Mouse (Mus musculus) v-Abl transformed pro-B cells (cell line): Measurements from ENCODE around the gene Fars2.

Experiments used
- in situ Hi-C, 2 experiments: fragments of 400-800 bp; cut with MboI; formaldehyde crosslinking; loops; one replicate each; pipeline ENCODE4 v1.15.1; 2025; ENCODE audit not compliant: unreplicated experiment in 2 of 2

Gene Fars2

DNA sequence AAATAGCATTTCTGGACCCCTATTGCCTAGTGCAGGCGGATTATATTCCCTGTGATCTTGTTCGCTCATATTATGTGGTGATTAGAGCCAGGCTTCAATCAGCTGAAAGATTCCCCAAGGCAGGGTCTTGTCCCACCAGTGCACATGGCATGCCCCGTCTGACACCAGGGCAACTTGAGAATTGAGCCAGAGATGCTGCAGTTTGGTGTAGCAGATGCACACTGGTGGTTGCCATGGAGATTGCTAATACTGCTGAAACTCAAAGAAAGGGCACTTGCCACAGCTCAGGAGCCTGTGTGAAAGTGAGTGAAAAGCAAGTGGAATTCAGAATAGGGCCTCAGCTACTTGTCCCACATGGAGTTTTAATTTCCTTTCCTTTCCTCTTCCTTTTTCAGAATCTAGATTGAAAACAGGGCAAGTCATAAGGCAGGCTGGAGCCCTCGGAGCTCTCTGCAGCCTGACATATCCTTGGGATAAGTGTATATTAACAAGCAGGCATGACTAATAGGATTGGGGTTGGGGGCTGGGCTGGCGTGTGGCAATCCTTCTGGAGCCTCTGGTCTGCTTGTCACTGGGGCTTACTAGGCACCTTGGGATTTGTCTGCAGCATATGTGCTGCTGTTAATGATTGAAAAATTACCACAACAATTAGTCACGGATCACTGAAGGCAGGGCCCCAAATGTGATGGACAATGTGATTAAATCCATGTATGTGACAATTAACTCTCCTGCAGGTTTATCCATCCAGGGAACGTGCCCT, 165.8 kb downstream of the Fars2 start:
- in situ Hi-C loops: loop anchor here (5.0 to 10.0 kb wide), 2 partner anchors 1032 to 1034 kb away; no protein-coding TSS in a partner anchor

DNA sequence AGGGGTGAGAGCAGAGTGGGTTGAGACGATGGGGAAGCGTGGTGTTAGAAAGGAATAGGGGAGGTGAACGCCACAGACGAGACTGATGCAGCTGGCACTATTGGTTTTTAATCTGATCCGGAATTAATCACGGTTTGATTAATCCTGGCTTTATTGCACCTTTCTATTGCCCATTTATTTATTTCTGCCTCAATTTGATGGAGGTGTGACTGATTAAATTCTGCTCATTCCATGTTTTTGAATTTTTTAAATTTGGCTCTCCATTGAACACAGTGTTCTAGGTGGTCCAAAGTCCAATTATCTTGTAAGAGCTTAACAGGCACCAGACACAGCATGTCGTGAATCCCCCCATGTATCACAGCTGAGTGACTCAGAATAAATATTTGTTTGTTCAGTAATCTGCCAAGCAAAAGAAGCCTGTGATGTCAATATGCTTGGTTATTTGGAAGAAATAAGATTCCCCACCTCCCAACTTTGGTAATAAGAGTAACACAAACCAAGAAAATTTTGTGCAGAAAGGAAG, 166.4 kb downstream of the Fars2 start:
- in situ Hi-C loops: loop anchor here (5.0 to 10.0 kb wide), 2 partner anchors 1031 to 1034 kb away; no protein-coding TSS in a partner anchor

DNA sequence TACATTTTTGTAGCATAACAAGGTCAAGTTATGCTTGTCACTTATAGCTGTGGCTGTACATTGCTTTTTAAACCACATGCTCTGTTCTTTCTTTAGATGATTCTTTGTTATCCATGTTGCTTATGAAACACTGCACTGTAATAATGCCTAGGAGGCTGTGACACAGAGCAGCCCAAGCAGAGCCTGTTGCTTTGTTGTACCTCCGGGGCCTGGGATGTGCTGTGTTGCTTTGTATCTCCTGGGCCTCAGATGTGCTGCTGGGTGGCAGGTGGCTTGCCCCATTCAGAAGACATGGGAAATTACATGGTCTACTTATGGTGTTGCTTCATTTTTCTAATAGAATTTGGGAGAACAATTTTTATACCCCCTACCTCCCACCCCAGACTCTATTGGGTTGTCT, 166.9 kb downstream of the Fars2 start:
- in situ Hi-C loops: loop anchor here (5.0 to 10.0 kb wide), 2 partner anchors 1031 to 1033 kb away; no protein-coding TSS in a partner anchor

DNA sequence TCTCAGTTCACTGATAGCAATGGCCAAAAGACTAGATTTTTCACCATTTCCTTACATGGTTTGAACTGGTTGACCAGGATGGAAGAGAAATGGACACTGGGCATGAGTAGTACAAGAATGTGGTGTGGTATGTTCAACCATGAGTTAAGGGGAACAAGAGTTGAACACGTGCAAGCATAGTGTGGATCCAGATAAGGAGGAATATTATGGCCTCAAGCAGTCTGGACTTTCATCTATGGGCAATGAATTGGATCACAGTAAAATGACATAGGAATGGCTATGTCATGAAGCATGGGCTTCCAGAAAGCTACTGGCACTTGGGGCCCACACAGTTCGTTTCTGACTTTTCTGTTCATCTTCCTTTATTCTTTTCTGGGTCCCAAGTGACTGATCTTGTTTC, 168.0 kb downstream of the Fars2 start:
- in situ Hi-C loops: loop anchor here in 1 of 2 experiments (10.0 kb wide), 1 partner anchor 1030 kb away; no protein-coding TSS in a partner anchor

DNA sequence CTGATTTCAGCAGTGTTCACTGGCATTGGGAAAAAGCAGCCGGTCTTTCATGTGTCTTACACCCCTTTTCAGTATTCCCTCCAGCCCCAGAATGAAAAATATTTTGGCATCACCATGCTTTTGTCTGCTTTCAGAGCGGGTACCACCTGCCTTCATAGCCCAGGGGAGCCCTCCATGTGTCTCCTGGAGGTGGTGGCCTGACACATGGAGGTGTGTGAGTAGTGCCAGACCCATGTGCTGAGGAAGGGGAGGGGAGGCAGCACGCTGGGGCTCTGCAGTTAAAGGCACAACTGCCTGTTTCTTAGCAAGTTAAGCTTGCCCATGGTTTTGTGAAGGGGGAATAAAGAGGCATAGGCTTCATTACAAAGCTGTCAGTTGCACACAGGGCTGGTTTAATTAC, 176.3 kb downstream of the Fars2 start:
- in situ Hi-C loops: no loop called here

DNA sequence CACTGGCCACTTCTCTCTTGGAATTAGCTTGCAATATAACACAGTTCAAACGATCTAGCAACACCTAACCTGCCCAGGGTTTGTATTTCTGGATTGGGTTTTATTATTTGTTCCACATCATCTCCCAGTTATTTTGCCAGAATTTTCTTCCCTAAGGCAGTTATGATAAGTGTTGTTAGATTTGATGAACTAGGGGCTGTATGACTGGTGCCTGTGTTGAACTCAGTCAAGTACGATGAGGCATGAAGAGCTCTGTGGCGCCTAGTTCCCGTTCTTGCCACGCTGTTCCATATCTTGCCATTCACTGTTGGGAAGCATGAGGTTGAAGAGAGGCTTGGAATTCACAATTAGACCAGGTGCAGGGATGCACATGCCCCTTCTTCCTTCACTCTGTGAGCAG, 177.3 kb downstream of the Fars2 start:
- in situ Hi-C loops: no loop called here

DNA sequence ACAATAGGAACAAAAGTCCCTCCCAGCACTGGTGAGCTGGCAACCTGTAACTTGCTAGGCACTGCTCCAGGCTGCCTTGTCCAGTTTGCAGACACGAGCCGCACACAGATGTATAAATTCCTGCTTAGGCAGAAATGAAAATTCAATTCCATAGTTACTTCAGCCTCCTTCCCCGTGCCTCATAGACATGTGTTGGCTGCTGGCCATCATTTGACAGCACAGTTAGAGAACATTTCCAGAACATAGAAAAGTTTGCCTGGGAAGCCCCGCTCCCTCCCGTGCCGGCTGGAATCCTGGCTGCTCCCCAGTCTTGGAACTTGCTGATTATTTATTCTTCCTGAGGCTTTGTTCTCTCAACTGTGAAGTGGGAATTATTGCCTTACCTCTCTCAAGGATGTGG, 178.6 kb downstream of the Fars2 start:
- in situ Hi-C loops: no loop called here

DNA sequence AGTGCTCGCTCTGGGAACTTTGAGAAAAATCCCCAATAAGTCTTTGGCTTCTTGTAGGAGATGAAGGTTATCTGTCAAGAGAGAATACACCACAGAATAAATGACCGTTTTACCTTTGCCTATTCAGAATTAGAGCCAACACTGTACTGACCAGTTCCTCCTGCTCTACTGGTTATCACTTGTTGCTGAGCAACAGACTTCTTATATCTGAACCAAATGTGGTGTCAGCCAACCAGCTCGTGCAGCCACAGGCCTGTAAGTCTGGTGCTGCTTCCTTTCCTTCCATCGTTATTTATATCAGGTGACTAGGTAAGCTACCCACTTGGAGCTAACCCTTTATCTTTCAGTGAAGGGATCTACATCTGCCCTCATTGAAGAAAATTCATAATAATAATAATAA, 179.4 kb downstream of the Fars2 start:
- in situ Hi-C loops: no loop called here

DNA sequence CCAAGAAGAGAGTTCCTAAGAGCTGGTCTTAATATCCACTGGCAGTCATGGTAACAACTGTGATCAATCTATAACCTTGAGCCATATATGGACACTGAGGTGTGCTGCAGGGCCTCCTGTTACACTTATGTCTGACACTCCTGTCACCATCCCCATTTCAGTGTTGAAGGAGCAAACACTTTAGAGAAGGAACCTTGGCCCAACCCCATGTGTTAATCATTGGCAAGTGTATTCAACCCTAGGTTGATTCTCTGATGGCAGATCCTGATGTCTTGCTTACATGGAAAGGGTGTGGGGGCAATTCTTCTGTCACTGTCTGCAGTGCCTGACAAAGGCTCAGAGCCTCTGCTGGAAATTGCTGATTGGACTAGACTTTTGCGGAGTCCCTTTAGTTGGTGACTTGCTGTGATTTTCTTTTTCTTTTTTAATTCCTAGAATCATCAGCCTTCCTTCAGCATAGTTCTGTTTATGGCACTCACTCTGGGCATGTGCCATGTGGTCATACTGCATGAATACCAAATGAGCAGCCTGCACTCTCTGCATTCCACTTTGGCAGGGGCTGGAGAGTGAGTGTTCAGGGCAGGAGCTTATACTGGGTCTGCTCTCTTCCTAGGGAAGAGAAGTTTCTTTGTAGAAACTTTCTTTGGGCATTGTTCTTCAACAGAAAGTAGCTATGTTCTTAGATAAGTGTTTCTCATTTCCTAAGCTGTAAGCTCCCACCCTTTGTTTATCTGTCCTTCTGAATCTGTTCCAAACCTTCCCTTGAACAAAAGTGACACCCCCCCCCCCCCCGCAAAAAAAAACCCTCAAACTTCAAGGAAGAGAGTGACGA, 181.0 kb downstream of the Fars2 start:
- in situ Hi-C loops: no loop called here

DNA sequence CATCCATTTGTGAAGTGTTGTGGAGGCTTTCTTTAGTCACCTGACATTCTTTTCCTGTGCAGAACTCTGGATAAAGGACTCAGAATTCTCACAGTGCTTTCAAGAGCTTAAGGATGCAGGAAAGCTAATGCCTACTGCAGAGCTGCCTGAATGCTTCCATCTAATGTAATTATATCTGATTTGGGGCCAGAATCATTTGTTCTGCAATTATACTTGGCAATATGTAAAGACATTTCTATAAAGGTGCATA, 181.5 kb downstream of the Fars2 start:
- in situ Hi-C loops: no loop called here

DNA sequence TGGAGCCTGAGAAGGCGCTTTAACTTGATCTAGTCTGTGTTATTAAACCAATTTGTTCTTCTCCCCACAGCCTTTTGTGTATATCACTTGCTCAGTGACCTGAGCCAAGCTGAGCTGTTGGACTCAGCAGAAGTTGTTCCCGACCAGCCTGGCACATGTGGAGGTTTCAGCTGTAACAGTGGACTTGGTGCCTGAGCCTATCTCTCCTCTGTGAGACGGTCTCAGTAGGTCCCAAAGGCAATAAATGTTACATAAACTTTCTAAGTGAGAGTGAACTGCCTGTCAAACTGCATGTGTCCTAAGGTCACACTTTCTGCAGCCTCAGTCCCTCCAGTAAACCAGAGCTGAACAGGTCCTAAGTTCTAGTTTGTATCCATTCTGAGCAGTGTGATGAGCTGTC, 185.6 kb downstream of the Fars2 start:
- in situ Hi-C loops: no loop called here

DNA sequence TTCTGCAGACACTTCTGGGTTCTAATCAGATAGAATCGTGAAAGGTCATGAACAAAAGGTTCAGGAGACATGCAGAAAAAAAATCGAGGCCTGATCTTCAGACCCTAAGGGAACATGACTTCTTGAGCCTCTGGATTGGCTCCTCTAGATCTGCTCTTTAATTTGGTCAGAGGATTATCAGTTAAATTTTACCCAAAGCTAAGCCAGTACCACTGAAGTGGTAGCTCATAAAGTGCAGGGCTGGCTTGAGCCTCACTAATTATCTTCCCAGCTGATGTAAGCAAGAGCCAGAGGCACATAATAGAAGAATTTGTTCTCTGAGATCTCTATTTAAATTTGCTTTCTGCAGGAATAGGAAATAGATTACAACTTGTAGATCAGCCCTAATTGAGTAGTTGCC, 188.1 kb downstream of the Fars2 start:
- in situ Hi-C loops: no loop called here

DNA sequence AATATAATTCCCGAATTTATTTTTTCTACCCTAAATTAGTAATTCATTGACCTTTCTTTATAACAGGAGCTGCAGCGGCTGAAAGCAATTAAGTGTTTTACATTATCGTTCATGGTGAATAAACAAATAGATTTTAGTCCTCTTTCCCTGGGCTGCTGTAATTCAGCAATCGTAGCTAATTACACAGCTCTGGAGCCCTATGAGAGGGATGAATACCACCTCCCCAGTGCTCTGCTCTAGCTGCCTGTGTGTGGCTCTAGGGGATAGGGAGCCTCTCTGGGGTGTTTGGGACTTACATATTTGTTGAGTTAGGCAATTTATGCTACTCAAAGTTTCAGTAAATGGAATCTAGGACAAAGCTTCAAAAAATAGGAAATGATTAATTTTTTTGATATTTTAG, 190.2 kb downstream of the Fars2 start:
- in situ Hi-C loops: no loop called here

DNA sequence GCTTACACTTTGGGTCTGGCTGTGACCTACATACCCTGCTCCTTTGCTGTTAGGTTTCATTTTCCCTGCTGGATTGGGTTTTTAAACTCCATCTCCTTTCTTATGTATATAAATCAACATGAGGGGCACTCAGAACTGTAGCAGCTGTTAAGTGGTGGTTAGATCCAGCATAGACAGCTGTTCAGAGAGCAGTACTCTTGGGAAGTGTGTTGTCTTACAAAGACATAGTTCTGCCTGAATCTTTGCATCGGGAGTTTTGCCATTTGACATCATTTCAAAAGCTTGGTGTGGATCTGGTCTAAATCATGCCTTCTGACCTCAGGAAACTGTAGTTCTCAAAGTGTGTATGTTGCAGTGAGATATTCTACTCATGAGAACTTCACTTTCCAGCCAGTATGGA, 191.9 kb downstream of the Fars2 start:
- in situ Hi-C loops: no loop called here

DNA sequence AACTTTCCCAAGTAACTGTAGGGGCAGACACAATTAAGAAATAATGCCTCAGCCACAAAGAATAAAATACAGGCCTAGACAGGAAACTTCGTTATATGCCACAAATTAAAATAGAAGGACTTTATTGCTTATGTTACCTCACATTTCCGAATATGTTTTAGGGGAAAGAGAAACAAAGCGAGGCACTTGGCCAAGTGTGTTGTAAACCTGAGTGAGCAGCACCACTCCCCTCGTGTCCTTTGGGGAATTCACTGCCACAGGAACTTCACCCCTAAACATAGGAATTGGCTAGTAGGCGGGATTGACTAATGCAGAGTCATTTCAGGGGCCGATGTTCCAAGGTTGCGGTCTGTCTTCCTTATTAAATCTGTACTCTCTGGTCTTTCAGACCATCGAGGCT, 197.0 kb downstream of the Fars2 start:
- in situ Hi-C loops: no loop called here

DNA sequence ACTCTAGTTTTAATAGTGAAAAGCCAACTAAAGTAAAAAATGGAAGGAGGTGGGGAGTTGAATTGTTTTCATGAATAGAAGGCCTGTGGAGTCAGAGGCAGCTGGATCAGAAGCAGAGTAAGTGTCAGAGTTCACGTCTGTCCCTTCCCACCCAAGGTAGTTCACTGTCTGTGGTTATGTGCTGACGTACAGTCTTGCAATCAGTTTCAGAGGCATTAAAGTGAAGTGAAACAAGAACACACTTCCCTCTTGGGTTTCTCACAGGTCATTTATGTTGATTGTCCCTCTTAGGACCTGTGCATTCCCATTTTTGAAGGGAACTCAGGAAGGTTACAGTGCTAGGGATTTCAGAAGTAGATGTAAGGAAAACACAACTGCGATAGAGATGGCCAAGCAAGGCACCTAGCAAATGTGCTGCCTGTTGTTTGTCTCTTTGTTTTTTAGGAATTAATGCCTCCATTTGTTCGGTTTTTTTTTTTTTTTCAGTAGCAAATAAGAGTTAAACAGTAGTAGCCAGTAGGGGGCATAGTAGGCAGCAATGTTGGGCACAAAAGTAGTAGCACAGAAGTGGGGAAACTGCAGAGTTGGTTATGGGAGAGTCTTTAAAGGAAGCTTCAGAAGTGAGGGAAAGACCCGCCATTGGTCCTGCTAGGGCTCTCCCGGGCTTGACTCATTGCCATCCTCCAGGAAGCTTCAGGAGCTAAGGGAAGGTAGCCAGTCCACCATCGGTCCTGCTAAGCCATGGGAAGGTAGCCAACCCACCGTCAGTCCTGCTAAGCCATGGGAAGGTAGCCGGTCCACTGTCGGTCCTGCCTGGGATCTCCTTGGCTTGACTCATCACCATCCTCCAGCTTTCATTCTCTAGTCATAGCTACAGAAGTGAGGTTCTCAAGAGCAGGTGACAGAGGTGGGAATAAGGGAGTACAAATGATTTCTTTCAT, 197.9 kb downstream of the Fars2 start:
- in situ Hi-C loops: no loop called here

DNA sequence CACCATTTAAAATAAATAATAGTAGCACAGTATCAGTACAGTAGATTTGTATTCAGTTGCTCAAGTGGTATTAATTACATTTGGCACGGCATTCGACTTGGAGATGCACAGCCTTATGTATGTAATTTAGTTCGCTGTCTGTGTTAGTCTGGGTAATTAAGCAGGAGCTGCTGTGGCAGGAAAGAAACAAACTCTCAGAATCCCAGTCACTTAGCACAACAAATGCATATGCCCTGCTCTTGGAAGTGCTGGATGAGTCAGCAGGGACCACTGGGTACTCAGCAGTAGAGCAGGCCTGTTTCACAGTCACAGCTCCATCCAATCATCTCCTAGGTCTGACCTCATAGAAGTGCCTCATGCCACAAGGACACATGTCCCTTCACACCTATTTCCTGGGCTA, 200.6 kb downstream of the Fars2 start:
- in situ Hi-C loops: no loop called here

DNA sequence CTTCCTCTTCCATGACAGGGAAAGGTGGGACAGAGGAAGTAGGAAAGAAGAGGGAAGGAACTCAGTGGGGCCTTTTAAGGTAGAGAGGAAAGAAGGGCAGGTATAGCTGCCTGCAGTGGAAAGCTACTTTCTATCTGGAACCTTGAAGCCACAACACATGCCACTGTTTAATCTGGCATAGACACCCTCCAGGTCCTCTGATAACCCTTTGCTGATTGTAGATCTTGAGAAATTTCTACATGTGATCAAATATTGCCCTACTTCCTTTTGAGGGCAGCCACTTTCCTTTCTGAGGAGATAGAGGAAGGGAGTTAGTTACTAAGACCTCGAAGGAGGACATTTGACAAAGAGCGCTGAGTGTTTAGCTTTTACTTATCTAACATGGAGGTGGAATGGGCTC, 207.4 kb downstream of the Fars2 start:
- in situ Hi-C loops: no loop called here

DNA sequence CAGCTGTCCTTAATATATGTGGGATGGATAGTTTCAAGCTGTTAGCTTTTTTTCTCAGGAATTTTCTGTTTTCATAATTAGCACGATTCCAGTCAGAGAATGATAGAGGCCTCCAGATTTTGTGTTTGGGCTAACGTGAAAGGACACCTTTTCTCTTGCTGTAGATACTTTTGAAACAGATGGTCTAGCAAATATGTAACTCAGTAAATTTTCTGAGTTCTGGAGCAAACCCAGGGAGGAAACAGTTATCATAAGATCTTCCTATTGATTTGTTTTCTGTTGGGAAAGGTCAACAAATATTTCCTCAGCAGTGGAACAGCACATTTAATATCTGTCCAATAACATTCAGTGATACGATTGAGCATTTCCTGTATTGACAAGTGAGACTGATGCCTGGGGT, 209.3 kb downstream of the Fars2 start:
- in situ Hi-C loops: no loop called here

DNA sequence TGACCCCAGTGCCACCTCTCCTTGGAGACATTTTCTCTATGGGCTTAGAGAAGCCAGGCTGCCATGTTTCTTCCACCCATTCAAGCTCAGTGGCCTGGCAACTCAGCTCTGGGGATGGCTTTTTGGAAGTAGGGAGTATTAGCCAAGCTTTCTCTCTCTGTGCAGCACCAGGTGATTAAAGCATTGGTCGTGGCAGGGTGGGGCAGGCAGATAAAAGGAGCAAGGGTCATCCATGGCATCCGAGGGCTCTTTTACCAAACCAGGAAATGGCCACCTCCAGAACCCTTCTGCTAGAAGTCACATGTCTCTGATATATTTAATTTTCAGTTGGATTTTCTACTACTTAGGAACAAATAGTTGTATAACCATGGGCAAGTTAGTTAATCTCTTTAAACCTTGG, 212.7 kb downstream of the Fars2 start:
- in situ Hi-C loops: no loop called here

DNA sequence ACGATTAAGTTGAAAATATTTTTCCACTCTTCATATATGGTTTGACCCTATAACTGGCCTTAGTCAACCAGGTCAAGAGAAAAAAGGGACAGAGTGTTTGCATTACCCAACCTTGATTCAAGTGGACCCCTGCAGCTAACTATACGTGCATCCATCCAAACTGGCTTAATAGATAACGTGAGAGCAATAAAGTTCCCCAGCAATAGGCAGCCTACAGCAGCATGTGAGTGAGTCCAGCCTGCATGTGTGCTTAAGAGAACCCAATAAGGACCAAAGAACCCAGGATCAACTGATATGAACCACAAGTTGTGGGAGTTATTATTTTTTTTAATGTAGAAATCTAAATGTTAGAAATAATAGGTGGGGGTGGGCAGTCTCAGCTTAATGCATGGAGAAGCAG, 213.3 kb downstream of the Fars2 start:
- in situ Hi-C loops: no loop called here
